Mouse (Mus musculus): ENCODE results near the gene 4921536K21Rik. TPM values are rescaled to one million over a fixed set of nuclear protein-coding genes. Genes with fewer than 3 reads are reported as not detected.

The 4921536K21Rik gene
- total and polyA plus RNA-seq, 3 experiments, result 0.08 to 0.40 TPM; not detected in 1

DNA sequence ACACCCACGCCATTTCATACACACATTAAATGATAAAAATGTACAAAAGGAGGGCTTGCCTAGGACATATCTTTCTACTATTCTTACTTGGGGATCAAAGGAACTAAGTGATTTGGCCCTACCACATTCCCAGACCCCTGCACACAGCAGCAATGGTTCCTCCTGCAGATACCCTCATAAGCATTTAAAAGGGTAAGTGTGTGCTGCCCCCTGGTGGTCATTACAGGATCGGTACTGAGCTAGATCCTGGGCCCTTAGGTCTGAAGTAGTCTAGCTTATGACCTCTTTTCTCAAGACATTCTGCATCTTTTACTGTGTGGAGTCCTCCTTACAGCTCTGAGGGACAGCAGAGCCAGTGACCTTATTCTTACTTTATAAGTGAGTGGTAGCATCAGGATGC lies 15.1 kb downstream of the 4921536K21Rik start:
- TF ChIP-seq RAD21 (IDR thresholded peaks at IDR 0.05; ENCODE audit: low read depth, low read length) (peak; percentile 80), POLR2AphosphoS5 (IDR thresholded peaks at IDR 0.05; ENCODE audit: borderline replicate concordance, low read depth, low read length) (no peak), ELF1 (IDR thresholded peaks at IDR 0.05; ENCODE audit: low read depth, low read length) (no peak), MYC (IDR thresholded peaks at IDR 0.05; ENCODE audit: low read depth, low read length) (no peak), CTCF (IDR thresholded peaks at IDR 0.05 in 2 of 3, conservative IDR thresholded peaks at IDR 0.05 in 1 of 3; ENCODE audit: control insufficient read depth in 1 of 3, insufficient read depth in 1 of 3, low read depth in 2 of 3, low read length in 3 of 3, poor library complexity in 1 of 3, severe bottlenecking in 1 of 3) (peak; percentile 88 to 94 (median 91)), ZNF384 (IDR thresholded peaks at IDR 0.05; ENCODE audit: low read depth, low read length) (no peak), SMC3 (IDR thresholded peaks at IDR 0.05; ENCODE audit: low read depth, low read length) (peak; percentile 75), E2F4 (IDR thresholded peaks at IDR 0.05; ENCODE audit: borderline replicate concordance, low read depth, low read length) (no peak), POLR2A (IDR thresholded peaks at IDR 0.05; ENCODE audit: control insufficient read depth in 1 of 2, insufficient read depth in 1 of 2, low read depth in 1 of 2, low read length in 2 of 2, poor library complexity in 1 of 2) (no peak), ZC3H11A (IDR thresholded peaks at IDR 0.05; ENCODE audit: low read depth, low read length) (peak; percentile 62), RCOR1 (IDR thresholded peaks at IDR 0.05; ENCODE audit: low read depth, low read length) (no peak), MEF2A (IDR thresholded peaks at IDR 0.05; ENCODE audit: extremely low read depth, insufficient replicate concordance, low read depth, low read length, poor library complexity, severe bottlenecking) (no peak), POLR2AphosphoS2 (IDR thresholded peaks at IDR 0.05; ENCODE audit: low read length) (no peak), SIN3A (IDR thresholded peaks at IDR 0.05; ENCODE audit: low read length) (no peak), MXI1 (IDR thresholded peaks at IDR 0.05; ENCODE audit: low read depth, low read length) (no peak)
- no peak overlapping the region for H3K27ac ChIP-seq (ENCODE audit: control insufficient read depth, low read depth, low read length)
- H3K4me1 ChIP-seq (ENCODE audit: control insufficient read depth in 1 of 2, insufficient read depth in 2 of 2, low read length in 2 of 2), result 0 out of 4 replicates have a peak, but pooled peaks cover 3 to 5% of the 10 kb centered on the region in 2 experiments
- no peaks in the 10 kb centered on the region for H3K9me3 ChIP-seq (replicated peaks; ENCODE audit: insufficient read depth, low read length)
- H3K27me3 ChIP-seq (ENCODE audit: control insufficient read depth in 1 of 2, insufficient read depth in 2 of 2, low read length in 2 of 2), result peaks cover 7 to 10% of the 10 kb centered on the region in 2 experiments; a peak in 3 of 4 replicates
- DNase-seq (ENCODE audit: low read depth, low spot score), result peak; percentile 89
- H3K36me3 ChIP-seq (ENCODE audit: control insufficient read depth in 1 of 2, insufficient read depth in 2 of 2, low read length in 2 of 2), result peaks cover 0 to 7% of the 10 kb centered on the region in 2 experiments; a peak in 2 of 4 replicates
- no peak overlapping the region for H3K4me3 ChIP-seq (ENCODE audit: control insufficient read depth in 1 of 2, insufficient read depth in 1 of 2, low read depth in 2 of 2, low read length in 2 of 2)
- H3K79me2 ChIP-seq (ENCODE audit: control insufficient read depth, insufficient read depth, low read length, poor library complexity), result no peaks in the 10 kb centered on the region
- H3K9ac ChIP-seq (ENCODE audit: control insufficient read depth, low read depth, low read length, poor library complexity, severe bottlenecking), result no peak overlapping the region

DNA sequence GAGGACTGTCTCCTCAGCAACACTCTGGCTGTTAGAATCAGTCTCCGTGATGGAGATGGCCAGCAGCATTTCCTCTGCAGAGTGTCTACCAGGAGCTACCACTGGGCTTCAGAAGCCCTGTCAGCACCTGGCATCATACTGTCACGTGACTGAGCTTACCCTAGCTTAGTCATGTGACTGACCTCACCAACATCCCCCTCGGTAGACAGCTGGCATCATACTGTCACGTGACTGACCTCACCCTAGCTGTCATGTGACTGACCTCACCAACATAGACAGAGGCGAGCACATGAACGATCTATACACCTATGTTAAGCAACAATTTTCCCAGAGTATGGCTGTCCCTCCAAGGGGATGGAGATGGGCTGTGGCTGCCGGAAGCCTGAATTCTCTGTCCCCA lies 16.2 kb downstream of the 4921536K21Rik start:
- H3K79me2 ChIP-seq (ENCODE audit: control insufficient read depth, insufficient read depth, low read length, poor library complexity), result no peaks in the 10 kb centered on the region
- H3K4me3 ChIP-seq (ENCODE audit: control insufficient read depth in 1 of 2, insufficient read depth in 1 of 2, low read depth in 2 of 2, low read length in 2 of 2), result no peak overlapping the region
- no peaks in the 10 kb centered on the region for H3K9me3 ChIP-seq (replicated peaks; ENCODE audit: insufficient read depth, low read length)
- H3K9ac ChIP-seq (ENCODE audit: control insufficient read depth, low read depth, low read length, poor library complexity, severe bottlenecking), result no peak overlapping the region
- H3K27me3 ChIP-seq (ENCODE audit: control insufficient read depth in 1 of 2, insufficient read depth in 2 of 2, low read length in 2 of 2), result peaks cover 9 to 10% of the 10 kb centered on the region in 2 experiments; a peak in 3 of 4 replicates
- TF ChIP-seq MAZ (IDR thresholded peaks at IDR 0.05; ENCODE audit: low read depth, low read length) (no peak), USF2 (IDR thresholded peaks at IDR 0.05; ENCODE audit: borderline replicate concordance in 1 of 2, insufficient read depth in 1 of 2, low read depth in 1 of 2, low read length in 2 of 2) (peak in 1 of 2 experiments; percentile 49; a peak in 1 of 4 replicates), TBP (IDR thresholded peaks at IDR 0.05; ENCODE audit: low read depth, low read length) (no peak), SIN3A (IDR thresholded peaks at IDR 0.05; ENCODE audit: low read length) (no peak), USF1 (IDR thresholded peaks at IDR 0.05; ENCODE audit: low read depth, low read length) (peak; percentile 81), GATA1 (IDR thresholded peaks at IDR 0.05; ENCODE audit: low read depth, low read length) (no peak)
- no peak overlapping the region for H3K27ac ChIP-seq (ENCODE audit: control insufficient read depth, low read depth, low read length)
- H3K4me1 ChIP-seq (ENCODE audit: control insufficient read depth in 1 of 2, insufficient read depth in 2 of 2, low read length in 2 of 2), result no peaks in the 10 kb centered on the region
- no peaks in the 10 kb centered on the region for H3K36me3 ChIP-seq (ENCODE audit: control insufficient read depth in 1 of 2, insufficient read depth in 2 of 2, low read length in 2 of 2)
- DNase-seq (ENCODE audit: low read depth, low spot score), result no peak

Data from MEL (cell line).